Mouse (Mus musculus) thymus, postnatal 14 days (tissue): ENCODE measurements around the gene Omp.

Experiments
- DNase-seq: peaks from one replicate; pipeline ENCODE4 v3.0.0; 2021

The Omp gene

DNA sequence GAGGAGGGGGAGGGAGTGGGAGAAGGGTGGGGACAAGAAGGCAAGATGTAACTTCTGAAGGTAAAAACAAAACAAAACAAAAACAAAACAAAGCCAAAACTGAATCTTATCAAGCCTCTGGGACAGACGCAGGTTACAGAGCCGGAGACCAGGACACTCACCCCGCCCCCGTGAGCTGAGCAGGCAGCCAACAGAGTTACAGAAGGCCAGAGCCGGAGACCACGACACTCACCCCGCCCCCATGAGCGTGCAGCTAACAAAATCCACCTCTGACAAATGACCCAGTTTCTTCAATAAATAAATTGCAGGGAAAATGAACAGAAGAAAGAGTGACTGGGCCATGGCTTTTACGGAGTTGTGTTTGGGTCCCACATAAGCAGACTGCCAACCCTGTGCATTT lies 6.1 kb downstream of the Omp start:
- DNase-seq, result no peak

DNA sequence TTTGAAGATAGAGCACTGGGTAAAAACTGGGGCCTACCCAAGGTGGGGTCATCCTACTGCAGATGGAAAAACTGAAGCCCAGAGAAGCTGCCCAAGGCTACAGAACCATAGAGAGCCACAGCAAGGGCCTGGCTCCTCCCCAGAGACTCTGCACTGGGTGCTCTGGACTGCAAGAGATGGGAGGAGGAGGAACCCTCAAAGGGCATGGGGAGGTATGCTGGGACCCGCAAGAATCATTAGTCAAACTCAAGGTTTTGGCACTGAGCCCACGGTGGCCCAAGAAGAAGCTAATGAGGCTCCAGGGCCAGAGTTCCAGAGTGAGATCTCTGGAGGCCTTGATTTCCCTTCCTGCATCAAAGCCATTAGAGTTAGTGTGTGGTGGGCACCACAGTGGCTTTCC lies 7.3 kb downstream of the Omp start:
- no peak for DNase-seq

DNA sequence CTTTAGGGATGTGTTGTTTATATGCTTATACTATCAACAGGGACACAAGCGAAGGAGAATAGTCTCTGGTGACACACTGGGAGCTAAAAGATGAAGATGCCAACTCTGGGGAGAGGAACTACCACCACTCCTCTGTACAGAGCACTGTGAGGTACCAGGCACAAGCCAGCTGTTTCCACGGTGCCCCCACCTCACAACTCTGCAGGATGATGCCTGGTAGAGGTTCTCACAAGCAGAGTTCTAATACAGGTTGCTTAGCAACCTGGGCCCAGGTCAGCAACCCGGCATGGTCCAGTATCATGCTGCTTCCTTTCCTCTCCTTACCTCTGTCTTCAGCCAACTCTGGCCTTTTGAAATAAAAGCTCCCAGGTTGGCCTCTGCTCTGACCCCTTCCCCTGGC lies 7.7 kb downstream of the Omp start:
- DNase-seq, result no peak

DNA sequence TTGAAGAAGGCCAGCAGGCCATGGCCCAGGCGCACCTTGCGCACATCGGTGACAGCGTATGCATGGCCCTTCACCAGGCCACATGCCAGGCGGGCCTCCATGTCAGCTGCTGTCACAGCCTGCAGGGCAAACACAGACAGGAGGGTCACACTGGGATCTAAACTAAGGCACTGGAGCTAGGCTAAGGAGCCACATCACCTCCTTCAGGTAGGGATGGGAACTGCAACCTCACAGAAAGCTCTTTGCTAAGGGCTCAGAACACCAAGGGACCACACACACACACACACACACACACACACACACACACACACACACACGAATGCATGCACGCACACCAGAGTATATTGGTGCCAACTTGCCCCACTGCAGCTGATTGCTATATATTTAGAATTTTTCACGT lies 13.6 kb downstream of the Omp start:
- DNase-seq, result no peak

GRCm38 (mm10) chr7:98125473-98125872 lies 19.8 kb downstream of the Omp start:
- peak; percentile 64 for DNase-seq

DNA sequence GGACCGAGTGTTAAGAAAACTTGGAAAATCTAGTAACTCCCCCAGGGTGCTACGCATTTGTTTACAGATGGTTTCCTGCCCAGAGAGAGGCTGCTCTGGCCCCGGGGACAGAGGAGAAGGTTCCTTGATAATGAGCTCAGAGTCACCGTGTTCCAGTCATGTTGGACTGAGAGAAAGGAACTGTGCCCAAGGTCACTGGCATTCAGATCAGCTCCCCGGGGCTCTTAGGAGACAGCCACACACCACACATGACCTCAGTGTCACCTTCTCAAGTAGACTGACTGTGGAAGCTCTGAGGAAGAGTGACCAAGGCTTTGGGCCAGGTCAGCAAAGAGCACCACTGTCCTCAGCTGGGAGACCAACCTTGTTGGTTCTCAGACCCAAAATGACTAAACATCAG lies 20.6 kb downstream of the Omp start:
- no peak for DNase-seq

DNA sequence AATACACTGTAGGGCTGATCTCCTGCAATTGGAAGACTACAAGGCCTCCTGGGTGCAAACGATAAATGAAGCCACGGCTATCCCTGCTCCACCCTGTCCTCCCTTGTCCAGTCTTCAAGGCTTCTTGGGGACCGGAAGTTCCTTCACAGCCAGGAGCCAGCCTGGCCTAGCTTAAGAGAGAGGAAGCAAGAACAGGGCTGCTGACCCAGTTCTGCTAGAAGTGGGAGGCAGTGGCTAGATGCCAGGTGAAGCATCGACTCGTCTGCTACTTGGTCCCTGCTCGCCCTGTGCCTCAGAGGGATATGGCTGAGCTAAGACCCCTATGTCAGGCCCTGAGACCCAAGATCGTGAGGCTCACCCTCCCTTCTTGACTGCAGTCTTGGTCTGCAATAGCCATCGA lies 23.6 kb downstream of the Omp start:
- DNase-seq, result no peak

- no peak for DNase-seq
Measured at GRCm38 (mm10) chr7:98121241-98121640, 24.1 kb downstream of the Omp start.

DNA sequence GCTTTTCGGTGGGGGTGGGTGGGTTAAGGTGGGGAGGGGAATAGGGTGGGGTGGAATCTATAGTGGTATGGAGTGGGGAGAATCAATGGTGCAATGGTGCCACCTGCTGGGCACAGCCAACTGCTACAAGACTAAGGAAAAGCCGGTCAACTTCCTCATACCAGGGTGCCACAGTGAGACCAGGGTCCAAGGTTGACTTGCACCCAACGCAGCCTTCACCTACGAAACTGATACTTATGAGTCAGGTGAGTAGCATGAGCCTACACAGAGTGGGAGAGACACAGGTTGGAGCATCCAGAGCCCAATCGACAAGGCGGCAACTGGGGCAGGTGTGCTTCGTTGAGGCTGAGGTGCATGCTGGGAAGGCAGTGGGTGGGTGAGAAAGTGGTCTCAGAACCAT lies 25.0 kb downstream of the Omp start:
- DNase-seq, result peak; percentile 78

- DNase-seq, result no peak
Measured at GRCm38 (mm10) chr7:98119961-98120232, 25.4 kb downstream of the Omp start.

- no peak for DNase-seq
Measured at GRCm38 (mm10) chr7:98119179-98119960, 25.9 kb downstream of the Omp start, which contains the start of gene Myo7a. Gene Myo7a, minus strand, starts transcription at chr7:98119524.

DNA sequence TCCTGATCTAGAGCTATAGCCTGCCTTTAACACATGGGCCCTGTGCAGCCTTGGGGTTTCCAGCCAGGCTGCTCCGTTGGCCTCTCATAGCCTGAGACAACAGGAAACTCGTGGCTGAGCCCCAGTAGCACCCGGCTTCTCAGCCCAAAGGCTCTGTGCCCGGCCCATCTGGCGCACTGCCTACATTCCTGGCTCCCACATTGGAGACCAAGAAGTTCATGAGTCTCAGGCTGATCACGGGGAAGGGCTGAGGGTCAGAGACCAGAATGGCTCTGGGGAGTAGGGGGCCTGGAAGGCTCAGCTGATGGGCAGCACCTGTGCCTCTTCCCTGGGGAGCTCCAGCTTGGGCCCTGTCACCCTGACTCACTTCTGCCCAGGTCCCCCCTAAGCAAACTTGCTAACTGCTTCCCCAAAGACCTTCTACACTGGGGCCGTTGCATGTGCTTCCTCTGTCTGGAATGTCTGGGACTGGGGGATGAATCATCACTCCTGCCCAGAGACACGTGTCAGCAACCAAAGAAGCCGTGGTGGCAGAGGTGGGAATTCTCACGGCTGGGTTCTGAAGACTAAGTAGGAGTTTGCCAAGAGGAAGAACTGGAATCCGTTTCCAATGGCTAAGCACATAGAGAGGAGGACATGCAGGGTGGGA lies 28.2 kb downstream of the Omp start:
- no peak for DNase-seq

GRCm38 (mm10) chr7:98114656-98115055 lies 30.6 kb downstream of the Omp start:
- DNase-seq, result no peak

- DNase-seq, result no peak
Measured at GRCm38 (mm10) chr7:98111233-98111632, 34.1 kb downstream of the Omp start.

DNA sequence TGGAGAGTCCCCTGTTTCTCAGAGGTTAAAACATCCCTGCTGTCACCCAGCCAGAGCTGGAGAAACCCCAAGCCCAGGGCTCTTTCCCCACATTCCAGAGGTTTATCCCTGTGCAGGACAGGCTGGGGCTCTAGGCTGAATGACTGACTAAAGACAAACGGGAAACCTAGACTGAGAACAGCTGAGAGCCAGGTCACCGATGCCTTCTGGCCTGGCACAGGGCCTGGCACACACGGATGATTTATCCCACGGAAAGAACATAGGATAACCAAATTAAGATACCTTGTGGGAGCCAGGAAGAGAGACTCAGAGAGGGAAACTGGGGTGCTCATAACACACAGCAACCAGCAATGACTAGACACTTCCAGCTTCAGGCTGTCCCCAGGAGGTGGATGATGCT lies 35.5 kb downstream of the Omp start:
- no peak for DNase-seq

DNA sequence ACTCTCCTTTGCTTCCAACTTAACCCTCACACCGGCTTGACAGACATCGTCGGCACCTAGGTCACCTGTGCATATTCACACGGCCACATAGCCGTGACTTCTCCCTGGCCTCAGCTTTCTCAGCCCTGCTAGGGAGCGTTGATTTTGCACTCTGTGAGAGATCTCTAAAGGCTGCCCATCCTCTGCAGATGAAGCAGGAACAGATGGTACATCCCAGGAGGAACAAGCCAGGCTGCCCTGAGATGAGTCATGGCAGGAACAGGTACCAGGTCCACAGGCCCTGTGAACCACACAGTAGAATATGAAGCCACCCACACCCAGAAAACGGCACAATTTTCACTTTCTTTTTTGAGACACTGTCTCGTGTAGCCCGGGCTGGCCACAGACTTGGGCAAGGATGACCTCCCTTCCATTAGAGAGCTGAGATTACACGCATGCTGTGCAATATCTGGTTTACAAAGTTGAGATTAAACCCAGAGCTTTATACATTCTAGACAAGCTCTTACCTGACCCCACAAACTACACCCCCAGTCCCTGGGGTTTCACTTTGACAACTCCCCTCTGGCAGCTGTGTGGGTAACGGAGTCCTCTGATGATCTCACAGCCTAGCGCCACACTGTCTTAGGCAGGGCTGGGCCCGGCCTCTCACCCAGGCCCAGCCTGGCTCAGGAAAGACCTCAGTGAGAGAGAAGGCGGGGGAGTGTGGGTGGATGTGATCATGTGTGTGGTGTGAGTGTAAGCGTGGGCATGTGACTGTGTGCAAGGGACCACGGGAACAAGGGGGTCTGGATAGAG lies 36.5 kb downstream of the Omp start:
- DNase-seq, result peak; percentile 34

DNA sequence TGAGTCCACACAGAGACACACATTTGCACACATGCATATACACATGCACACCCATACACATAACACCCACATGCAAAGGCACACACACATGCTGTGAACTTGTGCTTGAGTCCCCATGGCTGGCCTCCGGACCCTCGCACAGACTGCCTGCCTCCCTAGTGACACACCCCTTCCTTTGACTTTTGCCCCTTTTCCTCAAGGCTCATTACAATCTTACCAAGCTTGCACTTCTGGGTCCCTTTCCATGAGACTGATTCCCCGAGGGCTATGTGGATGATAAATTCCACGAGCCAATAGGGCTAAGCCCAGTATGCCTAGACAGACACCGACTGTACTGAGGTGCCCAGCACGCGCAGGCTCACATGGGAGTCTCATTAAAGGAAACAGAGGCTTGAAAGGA lies 39.0 kb downstream of the Omp start:
- no peak for DNase-seq

- DNase-seq, result no peak
Measured at GRCm38 (mm10) chr7:98104481-98105435, 40.5 kb downstream of the Omp start.

DNA sequence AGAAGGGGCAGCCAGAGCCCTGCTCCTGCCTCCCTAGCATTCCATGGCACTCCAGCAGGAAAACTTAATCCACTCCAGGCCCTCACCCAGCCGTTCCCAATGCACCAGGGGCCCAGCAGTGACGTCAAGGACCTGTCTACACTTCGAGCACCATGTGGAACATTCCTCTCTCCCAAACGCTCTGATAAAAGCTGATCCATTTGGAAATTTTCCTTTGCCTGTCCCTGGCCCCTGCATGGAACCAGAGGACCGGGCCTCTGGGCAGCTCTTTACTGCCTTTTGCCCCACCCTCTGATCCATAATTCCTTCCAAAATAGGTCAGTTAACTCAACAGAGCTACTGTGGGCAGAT lies 41.4 kb downstream of the Omp start:
- no peak for DNase-seq

GRCm38 (mm10) chr7:98103002-98103941 lies 42.0 kb downstream of the Omp start:
- DNase-seq, result peak; percentile 79

DNA sequence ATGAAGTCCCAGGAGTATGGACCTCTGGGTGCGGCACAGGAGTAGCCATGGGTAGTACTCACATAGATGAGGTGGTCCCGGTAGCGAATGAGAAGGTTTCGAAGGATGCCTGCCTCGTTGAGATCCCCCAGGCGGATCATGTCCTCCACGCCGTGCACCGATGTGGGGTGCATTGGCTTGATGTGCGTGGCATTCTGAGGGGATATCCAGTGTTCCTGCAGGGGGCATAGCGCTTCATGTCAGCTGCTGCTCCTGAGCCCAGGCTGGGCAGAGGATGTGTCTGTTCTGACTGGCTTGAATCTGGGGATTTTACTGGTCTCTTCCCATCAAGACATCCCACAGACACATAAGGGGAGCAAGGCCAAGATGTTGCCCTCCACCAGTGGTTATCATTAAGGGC lies 42.8 kb downstream of the Omp start:
- DNase-seq, result no peak

- DNase-seq, result no peak
Measured at GRCm38 (mm10) chr7:98097557-98097956, 47.7 kb downstream of the Omp start.
